Mouse (Mus musculus) bone marrow macrophage, adult 2 months (primary cell): ENCODE measurements around the gene Ttll3.

Experiments
- CTCF ChIP-seq: IDR thresholded peaks from 2 replicates; pipeline ENCODE4 v1.5.1; 2012; ENCODE audit warnings: low read depth, mild to moderate bottlenecking, low read length, moderate library complexity
- POLR2A ChIP-seq: IDR thresholded peaks from 2 replicates; pipeline ENCODE4 v1.6.1; 2012; ENCODE audit warnings: mild to moderate bottlenecking, low read depth, low read length, borderline replicate concordance

GRCm38 (mm10) chr6:113426696-113427095, 37.6 kb downstream of the Ttll3 start:
- no peak for TF ChIP-seq CTCF
- TF ChIP-seq POLR2A: no peak
